Mouse (Mus musculus): ENCODE data around the gene Grid2.

DNA sequence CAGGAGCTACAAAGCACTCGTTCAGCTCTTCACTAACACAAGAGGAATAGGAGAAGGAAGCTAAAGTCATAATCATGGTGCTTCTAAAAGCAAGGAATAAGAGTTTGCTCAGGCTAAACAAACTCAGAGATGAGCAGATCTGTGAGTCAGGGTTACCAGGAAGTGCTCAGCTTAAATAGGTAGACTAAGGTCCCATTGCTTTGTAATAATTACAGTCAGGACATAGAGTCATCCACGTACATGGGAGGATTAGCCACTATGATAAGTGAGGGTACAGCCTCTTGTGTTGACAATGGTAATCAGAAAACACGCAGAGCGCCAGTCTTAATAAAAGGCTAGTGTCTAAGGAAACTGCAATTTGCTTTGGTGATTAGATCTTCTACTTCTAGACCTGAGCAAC is 1480.6 kb downstream of the Grid2 start:
- TF ChIP-seq CTCF (IDR thresholded peaks at IDR 0.05; ENCODE audit: control insufficient read depth, insufficient read depth, insufficient replicate concordance, low read depth, low read length) (no peak), POLR2A (IDR thresholded peaks at IDR 0.05; ENCODE audit: control insufficient read depth, low read depth, low read length) (no peak)
